Mouse (Mus musculus) kidney, adult 2 months (tissue): ENCODE measurements around the gene Dusp2.

Experiments used
- CTCF ChIP-seq: fragments of 200-500 bp; conservative IDR thresholded peaks from 2 replicates; pipeline ENCODE4 v1.5.1; 2011; ENCODE audit warnings: low read depth, mild to moderate bottlenecking, control low read depth, low read length, moderate library complexity, mixed read lengths; ENCODE audit not compliant: insufficient read depth, insufficient read length
- POLR2A ChIP-seq: fragments of 200-500 bp; IDR thresholded peaks from one replicate; pipeline ENCODE4 v1.6.1; 2011; ENCODE audit warnings: low read depth, low read length, control low read depth

DNA sequence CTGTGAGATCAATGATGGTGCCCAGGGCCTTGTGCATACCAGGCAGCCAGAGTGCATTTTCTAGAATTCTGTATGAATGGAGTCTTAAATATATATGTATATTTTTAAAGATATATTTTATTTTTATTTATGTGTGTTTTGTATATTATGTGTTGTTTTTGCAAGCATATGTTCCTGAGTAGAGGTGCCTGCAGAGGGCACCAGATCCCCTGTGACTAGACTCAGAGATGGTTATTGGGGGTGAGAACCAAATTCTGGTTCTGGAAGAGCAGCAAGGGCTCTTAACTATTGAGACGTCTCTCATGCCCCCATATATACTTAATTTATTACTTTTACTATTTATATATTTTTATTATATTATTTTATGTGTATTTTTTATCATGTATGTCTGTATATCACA lies 24.8 kb upstream of the Dusp2 start:
- TF ChIP-seq POLR2A (no peak), CTCF (no peak)
